Mouse (Mus musculus): ENCODE data around the gene Rbbp4. TPM values are rescaled to one million over a fixed set of nuclear protein-coding genes. Genes with fewer than 3 reads are reported as not detected.

Rbbp4 gene
- polyA plus RNA-seq, 1 experiment from 2014 or later = 388 TPM

DNA sequence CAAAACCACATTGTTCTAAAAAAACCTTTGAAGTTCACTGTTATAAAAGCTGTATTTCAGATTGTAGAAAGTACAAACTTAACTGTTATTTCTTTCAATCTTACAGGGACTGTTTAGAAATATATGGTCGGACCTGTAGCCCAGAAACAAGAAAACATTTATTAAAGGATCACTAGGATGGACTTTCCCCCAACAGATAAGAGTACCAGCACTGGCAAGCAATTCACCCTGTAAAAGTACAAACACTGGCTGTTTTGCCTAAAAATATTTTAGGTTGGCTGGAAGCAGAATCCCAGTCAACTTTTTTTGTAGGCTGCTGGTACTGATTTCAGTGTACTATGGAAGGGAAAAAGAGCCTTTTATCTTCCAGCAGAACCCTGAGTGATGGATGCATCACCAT is 27.2 kb downstream of the Rbbp4 start:
- Histone ChIP-seq H3K36me3 (ENCODE audit: control insufficient read depth, insufficient read depth) (peaks cover 45% of the 10 kb centered on the region), H3K4me3 (replicated peaks; ENCODE audit: low read length) (no peak overlapping the region), H3K27me3 (replicated peaks; ENCODE audit: control insufficient read depth, insufficient read depth, low read length) (no peaks in the 10 kb centered on the region), H3K27ac (ENCODE audit: low read length) (no peak overlapping the region), H3K4me2 (ENCODE audit: low read length) (no peak overlapping the region), H3K9ac (replicated peaks; ENCODE audit: low read depth, low read length) (no peak overlapping the region), H3K9me3 (ENCODE audit: control insufficient read depth, low read length) (no peaks in the 10 kb centered on the region), H3K4me1 (replicated peaks; ENCODE audit: control insufficient read depth, insufficient read depth, low read length) (no peaks in the 10 kb centered on the region)
- 90% methylated on average over 1 of the region's 1 CpGs for WGBS
- no peak for ATAC-seq

- H3K4me2 ChIP-seq (ENCODE audit: low read length) = no peak overlapping the region
- H3K36me3 ChIP-seq (ENCODE audit: control insufficient read depth, insufficient read depth) = peaks cover 24% of the 10 kb centered on the region
- no peak overlapping the region for H3K4me3 ChIP-seq (replicated peaks; ENCODE audit: low read length)
- 0 out of 2 replicates have a peak, but pooled peaks cover 3% of the 10 kb centered on the region for H3K9me3 ChIP-seq (ENCODE audit: control insufficient read depth, low read length)
- no peak overlapping the region for H3K9ac ChIP-seq (replicated peaks; ENCODE audit: low read depth, low read length)
- ATAC-seq = no peak
- H3K27me3 ChIP-seq (replicated peaks; ENCODE audit: control insufficient read depth, insufficient read depth, low read length) = no peaks in the 10 kb centered on the region
- 61% methylated on average over 1 of the region's 1 CpGs for WGBS
- no peaks in the 10 kb centered on the region for H3K4me1 ChIP-seq (replicated peaks; ENCODE audit: control insufficient read depth, insufficient read depth, low read length)
- no peak overlapping the region for H3K27ac ChIP-seq (ENCODE audit: low read length)
Observed at GRCm38 (mm10) chr4:129304306-129304705, 30.9 kb downstream of the Rbbp4 start.

DNA sequence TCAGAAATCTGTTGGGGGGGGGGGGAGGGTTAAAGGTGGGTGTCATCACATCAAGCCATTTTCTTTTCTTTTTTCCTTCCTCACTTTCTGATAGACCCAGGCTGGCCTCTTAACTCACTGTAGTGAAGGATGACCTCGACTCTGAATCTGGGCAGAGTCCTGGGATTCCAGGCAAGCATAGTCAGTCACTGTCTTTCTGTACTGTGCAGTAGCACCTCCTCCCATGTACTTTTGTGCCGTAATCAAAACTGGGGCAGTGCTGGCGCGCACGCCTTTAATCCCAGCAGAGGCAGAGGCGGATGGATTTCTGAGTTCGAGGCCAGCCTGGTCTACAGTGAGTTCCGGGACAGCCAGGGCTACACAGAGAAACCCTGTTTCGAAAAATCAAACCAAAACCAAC is 31.4 kb downstream of the Rbbp4 start:
- no peak for ATAC-seq
- Histone ChIP-seq H3K4me1 (replicated peaks; ENCODE audit: control insufficient read depth, insufficient read depth, low read length) (peaks cover 2% of the 10 kb centered on the region; the same call in 1 of the 2 replicates), H3K27me3 (replicated peaks; ENCODE audit: control insufficient read depth, insufficient read depth, low read length) (no peaks in the 10 kb centered on the region), H3K9me3 (ENCODE audit: control insufficient read depth, low read length) (0 out of 2 replicates have a peak, but pooled peaks cover 3% of the 10 kb centered on the region), H3K36me3 (ENCODE audit: control insufficient read depth, insufficient read depth) (peaks cover 20% of the 10 kb centered on the region), H3K4me2 (ENCODE audit: low read length) (no peak overlapping the region), H3K9ac (replicated peaks; ENCODE audit: low read depth, low read length) (no peak overlapping the region), H3K27ac (ENCODE audit: low read length) (no peak overlapping the region), H3K4me3 (replicated peaks; ENCODE audit: low read length) (no peak overlapping the region)
- 90% methylated on average over 9 of the region's 9 CpGs for WGBS

- H3K4me3 ChIP-seq (replicated peaks; ENCODE audit: low read length) = no peak overlapping the region
- ATAC-seq = no peak
- no peak overlapping the region for H3K4me2 ChIP-seq (ENCODE audit: low read length)
- H3K27ac ChIP-seq (ENCODE audit: low read length) = no peak overlapping the region
- no peak overlapping the region for H3K9ac ChIP-seq (replicated peaks; ENCODE audit: low read depth, low read length)
- H3K36me3 ChIP-seq (ENCODE audit: control insufficient read depth, insufficient read depth) = peaks cover 16% of the 10 kb centered on the region
- H3K27me3 ChIP-seq (replicated peaks; ENCODE audit: control insufficient read depth, insufficient read depth, low read length) = no peaks in the 10 kb centered on the region
- peaks cover 6% of the 10 kb centered on the region for H3K4me1 ChIP-seq (replicated peaks; ENCODE audit: control insufficient read depth, insufficient read depth, low read length)
- 0 out of 2 replicates have a peak, but pooled peaks cover 3% of the 10 kb centered on the region for H3K9me3 ChIP-seq (ENCODE audit: control insufficient read depth, low read length)
- WGBS = 77% methylated on average over 5 of the region's 5 CpGs
Observed at GRCm38 (mm10) chr4:129303401-129303800, 31.8 kb downstream of the Rbbp4 start.

GRCm38 (mm10) chr4:129299121-129299520 is 36.0 kb downstream of the Rbbp4 start:
- whole genome bisulfite sequencing = 34% methylated on average over 10 of the region's 10 CpGs
- Histone ChIP-seq H3K4me1 (replicated peaks; ENCODE audit: control insufficient read depth, insufficient read depth, low read length) (peaks cover 8% of the 10 kb centered on the region), H3K9ac (replicated peaks; ENCODE audit: low read depth, low read length) (no peak overlapping the region), H3K9me3 (ENCODE audit: control insufficient read depth, low read length) (0 out of 2 replicates have a peak, but pooled peaks cover 3% of the 10 kb centered on the region), H3K27ac (ENCODE audit: low read length) (no peak overlapping the region), H3K36me3 (ENCODE audit: control insufficient read depth, insufficient read depth) (no peaks in the 10 kb centered on the region), H3K27me3 (replicated peaks; ENCODE audit: control insufficient read depth, insufficient read depth, low read length) (no peaks in the 10 kb centered on the region), H3K4me2 (ENCODE audit: low read length) (no peak overlapping the region), H3K4me3 (replicated peaks; ENCODE audit: low read length) (no peak overlapping the region)
- ATAC-seq = no peak

GRCm38 (mm10) chr4:129297724-129298123 is 37.4 kb downstream of the Rbbp4 start:
- Histone ChIP-seq H3K27me3 (replicated peaks; ENCODE audit: control insufficient read depth, insufficient read depth, low read length) (0 out of 2 replicates have a peak, but pooled peaks cover 2% of the 10 kb centered on the region), H3K27ac (ENCODE audit: low read length) (no peak overlapping the region), H3K9ac (replicated peaks; ENCODE audit: low read depth, low read length) (no peak overlapping the region), H3K9me3 (ENCODE audit: control insufficient read depth, low read length) (0 out of 2 replicates have a peak, but pooled peaks cover 3% of the 10 kb centered on the region), H3K36me3 (ENCODE audit: control insufficient read depth, insufficient read depth) (no peaks in the 10 kb centered on the region), H3K4me1 (replicated peaks; ENCODE audit: control insufficient read depth, insufficient read depth, low read length) (peaks cover 8% of the 10 kb centered on the region), H3K4me3 (replicated peaks; ENCODE audit: low read length) (no peak overlapping the region), H3K4me2 (ENCODE audit: low read length) (no peak overlapping the region)
- 86% methylated on average over 4 of the region's 4 CpGs for WGBS
- ATAC-seq = no peak

- H3K9me3 ChIP-seq (ENCODE audit: control insufficient read depth, low read length) = 0 out of 2 replicates have a peak, but pooled peaks cover 3% of the 10 kb centered on the region
- peaks cover 8% of the 10 kb centered on the region for H3K4me1 ChIP-seq (replicated peaks; ENCODE audit: control insufficient read depth, insufficient read depth, low read length)
- H3K4me2 ChIP-seq (ENCODE audit: low read length) = no peak overlapping the region
- no peak overlapping the region for H3K9ac ChIP-seq (replicated peaks; ENCODE audit: low read depth, low read length)
- WGBS = 95% methylated on average over 7 of the region's 7 CpGs
- H3K27ac ChIP-seq (ENCODE audit: low read length) = no peak overlapping the region
- H3K4me3 ChIP-seq (replicated peaks; ENCODE audit: low read length) = no peak overlapping the region
- ATAC-seq = no peak
- H3K36me3 ChIP-seq (ENCODE audit: control insufficient read depth, insufficient read depth) = no peaks in the 10 kb centered on the region
- H3K27me3 ChIP-seq (replicated peaks; ENCODE audit: control insufficient read depth, insufficient read depth, low read length) = 0 out of 2 replicates have a peak, but pooled peaks cover 2% of the 10 kb centered on the region
Observed at GRCm38 (mm10) chr4:129296066-129296465, 39.1 kb downstream of the Rbbp4 start.

DNA sequence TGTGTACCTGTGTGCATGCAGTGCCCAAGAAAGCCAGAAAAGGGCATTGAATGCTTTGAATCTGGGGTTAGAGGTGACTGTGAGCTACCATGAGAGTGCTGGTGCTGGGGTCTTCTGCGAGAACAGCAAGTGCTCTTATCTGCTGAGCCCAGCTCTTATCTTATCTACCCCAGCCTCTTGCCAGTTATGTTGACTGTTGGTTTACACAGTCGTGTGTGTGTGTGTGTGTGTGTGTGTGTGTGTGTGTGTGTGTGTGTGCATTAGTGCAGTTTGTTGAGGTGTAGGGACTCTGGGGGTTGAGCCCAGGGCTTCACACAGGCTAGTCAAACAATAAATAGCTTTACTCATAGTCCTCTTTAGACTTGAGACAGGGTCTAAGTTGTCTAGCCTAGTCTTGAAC is 40.0 kb downstream of the Rbbp4 start:
- H3K27me3 ChIP-seq (replicated peaks; ENCODE audit: control insufficient read depth, insufficient read depth, low read length) = 0 out of 2 replicates have a peak, but pooled peaks cover 2% of the 10 kb centered on the region
- no peak overlapping the region for H3K27ac ChIP-seq (ENCODE audit: low read length)
- H3K9ac ChIP-seq (replicated peaks; ENCODE audit: low read depth, low read length) = no peak overlapping the region
- H3K4me2 ChIP-seq (ENCODE audit: low read length) = no peak overlapping the region
- 82% methylated on average over 2 of the region's 2 CpGs for WGBS
- no peaks in the 10 kb centered on the region for H3K9me3 ChIP-seq (ENCODE audit: control insufficient read depth, low read length)
- peaks cover 8% of the 10 kb centered on the region for H3K4me1 ChIP-seq (replicated peaks; ENCODE audit: control insufficient read depth, insufficient read depth, low read length)
- no peaks in the 10 kb centered on the region for H3K36me3 ChIP-seq (ENCODE audit: control insufficient read depth, insufficient read depth)
- H3K4me3 ChIP-seq (replicated peaks; ENCODE audit: low read length) = no peak overlapping the region
- no peak for ATAC-seq

GRCm38 (mm10) chr4:129293702-129294101 is 41.5 kb downstream of the Rbbp4 start:
- no peak overlapping the region for H3K4me3 ChIP-seq (replicated peaks; ENCODE audit: low read length)
- H3K9me3 ChIP-seq (ENCODE audit: control insufficient read depth, low read length) = no peaks in the 10 kb centered on the region
- no peak overlapping the region for H3K27ac ChIP-seq (ENCODE audit: low read length)
- H3K9ac ChIP-seq (replicated peaks; ENCODE audit: low read depth, low read length) = no peak overlapping the region
- peaks cover 5% of the 10 kb centered on the region for H3K4me1 ChIP-seq (replicated peaks; ENCODE audit: control insufficient read depth, insufficient read depth, low read length)
- no peak overlapping the region for H3K4me2 ChIP-seq (ENCODE audit: low read length)
- ATAC-seq = no peak
- H3K27me3 ChIP-seq (replicated peaks; ENCODE audit: control insufficient read depth, insufficient read depth, low read length) = 0 out of 2 replicates have a peak, but pooled peaks cover 2% of the 10 kb centered on the region
- H3K36me3 ChIP-seq (ENCODE audit: control insufficient read depth, insufficient read depth) = no peaks in the 10 kb centered on the region
- WGBS = 37% methylated on average over 16 of the region's 16 CpGs

- Histone ChIP-seq H3K4me3 (replicated peaks; ENCODE audit: low read length) (no peak overlapping the region), H3K4me2 (ENCODE audit: low read length) (no peak overlapping the region), H3K9me3 (ENCODE audit: control insufficient read depth, low read length) (no peaks in the 10 kb centered on the region), H3K9ac (replicated peaks; ENCODE audit: low read depth, low read length) (no peak overlapping the region), H3K27me3 (replicated peaks; ENCODE audit: control insufficient read depth, insufficient read depth, low read length) (0 out of 2 replicates have a peak, but pooled peaks cover 2% of the 10 kb centered on the region), H3K27ac (ENCODE audit: low read length) (no peak overlapping the region), H3K36me3 (ENCODE audit: control insufficient read depth, insufficient read depth) (no peaks in the 10 kb centered on the region), H3K4me1 (replicated peaks; ENCODE audit: control insufficient read depth, insufficient read depth, low read length) (no peaks in the 10 kb centered on the region)
- WGBS = 76% methylated on average over 7 of the region's 7 CpGs
- ATAC-seq = no peak
Observed at GRCm38 (mm10) chr4:129292831-129293230, 42.3 kb downstream of the Rbbp4 start.

All from forebrain, embryonic 16.5 days (tissue).